Mouse (Mus musculus): ENCODE measurements around the gene Tmem131.

DNA sequence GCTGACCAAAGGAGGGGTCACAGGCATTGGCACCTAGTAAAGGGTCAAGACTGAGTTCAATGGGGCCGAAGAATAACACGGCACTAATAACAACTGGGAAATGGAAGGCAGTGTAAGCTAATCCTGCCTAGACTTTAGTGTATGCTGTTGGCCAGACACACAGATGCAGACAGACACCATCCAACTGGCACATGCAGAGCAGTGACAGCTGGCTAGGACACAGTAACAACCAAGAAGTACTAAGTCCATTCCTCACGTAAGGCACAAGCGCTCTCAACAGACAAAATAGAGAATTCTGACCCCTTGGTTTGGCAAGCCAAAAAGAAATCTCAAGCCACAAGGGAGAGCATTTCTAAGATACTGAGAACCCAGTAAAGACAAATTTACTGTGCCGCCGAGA lies 8.7 kb downstream of the Tmem131 start:
- TF ChIP-seq NELFE (IDR thresholded peaks at IDR 0.05; ENCODE audit: low read depth, low read length) (no peak), HCFC1 (IDR thresholded peaks at IDR 0.05; ENCODE audit: low read depth, low read length) (no peak), KAT2A (IDR thresholded peaks at IDR 0.05; ENCODE audit: insufficient replicate concordance, low read length) (no peak), E2F4 (IDR thresholded peaks at IDR 0.05; ENCODE audit: insufficient replicate concordance, low read depth, low read length) (no peak), CTCF (conservative IDR thresholded peaks at IDR 0.05 in 1 of 2, IDR thresholded peaks at IDR 0.05 in 1 of 2; ENCODE audit: low read depth in 2 of 2, low read length in 2 of 2) (no peak)

Measured in CH12.LX (cell line).